Mouse (Mus musculus) embryonic facial prominence, embryonic 10.5 days (tissue): ENCODE measurements at regions not wholly inside any gene's neighbourhood (a gene's known extent, or its start where the extent isn't known, plus 50 kb on each side); places are given as distances from the start of the nearest gene placed in this dataset.

Source experiments
- DNase-seq: peaks from one replicate; pipeline ENCODE4 v3.0.0-alpha.2; 2017; ENCODE audit warnings: low spot score
- H3K27ac ChIP-seq: fragments of 300-500 bp; sonication (generic); replicated peaks from 2 replicates; pipeline ENCODE4 v1.5.1; 2016; ENCODE audit warnings: mild to moderate bottlenecking
- H3K27me3 ChIP-seq: fragments of 300-500 bp; sonication (generic); replicated peaks from 2 replicates; pipeline ENCODE4 v1.6.1; 2016; ENCODE audit warnings: low read depth, mild to moderate bottlenecking; ENCODE audit not compliant: poor library complexity, severe bottlenecking
- H3K36me3 ChIP-seq: fragments of 300-500 bp; sonication (generic); replicated peaks from 2 replicates; pipeline ENCODE4 v1.6.1; 2016; ENCODE audit warnings: mild to moderate bottlenecking, moderate library complexity
- H3K4me1 ChIP-seq: fragments of 300-500 bp; sonication (generic); 2 replicates; pipeline ENCODE4 v1.6.1; 2016
- H3K4me3 ChIP-seq: fragments of 300-500 bp; sonication (generic); 2 replicates; pipeline ENCODE4 v1.5.1; 2016; ENCODE audit warnings: mild to moderate bottlenecking, moderate library complexity
- H3K9me3 ChIP-seq: fragments of 300-500 bp; sonication (generic); 2 replicates; pipeline ENCODE4 v1.6.1; 2016; ENCODE audit warnings: mild to moderate bottlenecking
- WGBS: fragments of 180-500 bp; shearing (Covaris S2); methylation state at CpG from one replicate; pipeline ENCODE4 v1.1.7; 2016; 5-methylcytosine and 5-hydroxymethylcytosine counted together

DNA sequence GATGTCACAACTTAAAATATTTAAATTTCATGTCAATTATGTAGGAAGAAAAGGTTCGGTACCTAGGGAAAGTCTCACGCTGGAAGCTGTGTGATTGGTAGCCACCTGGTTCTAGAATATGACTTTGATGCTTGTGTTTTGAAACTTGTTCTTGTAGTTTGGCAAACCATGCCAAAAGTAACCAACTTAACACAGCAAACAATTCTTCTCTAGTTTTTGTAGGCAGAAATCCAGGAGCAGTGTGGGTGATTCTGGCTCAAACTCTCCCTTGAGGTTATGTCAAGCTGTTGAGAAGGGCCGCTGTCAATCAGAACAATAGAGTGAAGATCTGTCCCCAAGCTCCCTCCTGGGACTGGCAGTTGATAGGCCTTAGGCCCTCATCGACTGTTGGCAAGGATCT, 163.5 kb downstream of the Gm9376 start:
- H3K4me3 ChIP-seq = no peak overlapping the region
- H3K27ac ChIP-seq = no peak overlapping the region
- peaks cover 69% of the 10 kb centered on the region for H3K27me3 ChIP-seq
- DNase-seq = no peak
- H3K4me1 ChIP-seq = no peaks in the 10 kb centered on the region
- no peaks in the 10 kb centered on the region for H3K9me3 ChIP-seq
- WGBS = 91% methylated on average over 4 of the region's 4 CpGs
- no peaks in the 10 kb centered on the region for H3K36me3 ChIP-seq

DNA sequence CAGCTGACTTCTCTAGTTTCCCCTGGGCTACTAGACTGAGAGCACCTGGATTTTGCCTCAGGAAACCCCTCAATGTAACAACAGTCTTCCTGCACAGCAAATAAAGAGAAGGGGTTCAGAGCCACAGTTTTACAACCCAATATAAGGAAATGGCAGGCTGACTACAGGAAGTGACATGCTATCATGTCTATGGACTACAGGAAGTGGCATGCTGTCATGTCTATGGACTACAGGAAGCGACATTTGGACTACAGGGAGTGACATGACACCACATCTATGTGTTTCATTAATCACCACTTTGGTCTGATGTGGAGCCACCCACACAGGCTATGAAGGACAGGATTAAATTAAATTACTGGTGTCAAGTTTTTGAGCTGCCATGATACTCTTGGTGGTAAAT, 164.0 kb downstream of the Gm9376 start:
- Histone ChIP-seq H3K4me3 (no peak overlapping the region), H3K4me1 (peaks cover 2% of the 10 kb centered on the region; the same call in 1 of the 2 replicates), H3K27me3 (peaks cover 73% of the 10 kb centered on the region), H3K36me3 (no peaks in the 10 kb centered on the region), H3K27ac (no peak overlapping the region), H3K9me3 (no peaks in the 10 kb centered on the region)
- 87% methylated on average over 1 of the region's 1 CpGs for WGBS
- no peak for DNase-seq

DNA sequence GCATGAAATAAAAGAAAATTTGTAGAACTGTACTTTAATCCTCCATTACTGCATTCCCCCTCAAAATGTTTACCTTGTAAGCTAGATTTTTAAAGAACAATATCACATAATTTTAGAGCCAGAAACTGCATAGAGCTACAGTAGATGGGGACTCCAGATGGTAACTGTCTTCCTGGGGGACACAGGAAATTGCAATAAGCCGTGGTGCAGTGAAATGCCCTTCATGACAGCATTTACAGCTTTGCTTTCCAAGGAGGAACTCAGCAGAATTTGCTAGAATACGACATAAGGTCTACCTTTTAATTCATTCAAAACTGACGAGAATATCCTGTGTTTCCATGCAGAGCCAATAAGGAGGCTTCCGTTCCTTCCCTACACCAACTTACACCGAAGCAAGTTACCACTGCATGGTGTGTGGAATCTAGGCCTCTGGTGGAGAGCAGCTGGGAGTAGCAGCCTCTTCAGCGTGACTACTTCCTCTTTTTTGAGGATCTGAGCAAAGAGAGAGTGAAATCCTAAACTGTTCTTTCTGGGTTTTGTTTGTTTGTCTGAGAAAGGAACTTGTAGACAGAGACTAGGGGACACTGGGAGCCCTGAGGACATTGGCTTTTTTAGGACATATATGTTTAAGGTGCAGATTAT, 164.6 kb downstream of the Gm9376 start:
- no peak for DNase-seq
- Histone ChIP-seq H3K27me3 (peaks cover 73% of the 10 kb centered on the region), H3K4me3 (no peak overlapping the region), H3K36me3 (no peaks in the 10 kb centered on the region), H3K9me3 (no peaks in the 10 kb centered on the region), H3K4me1 (peaks cover 4% of the 10 kb centered on the region; the same call in 1 of the 2 replicates), H3K27ac (no peak overlapping the region)
- 86% methylated on average over 6 of the region's 6 CpGs for WGBS
